Mouse (Mus musculus) C2C12 (cell line): ENCODE measurements at regions not wholly inside any gene's neighbourhood (a gene's known extent, or its start where the extent isn't known, plus 50 kb on each side); places are given as distances from the start of the nearest gene placed in this dataset.

ENCODE experiments used
- H3K27me3 ChIP-seq: one replicate; pipeline ENCODE4 v1.6.1; 2011; ENCODE audit not compliant: control insufficient read depth, insufficient read depth, insufficient read length
- H3K36me3 ChIP-seq: one replicate; pipeline ENCODE4 v1.6.1; 2011; ENCODE audit not compliant: control insufficient read depth, insufficient read depth
- H3K4me3 ChIP-seq: one replicate; pipeline ENCODE4 v1.5.1; 2011; ENCODE audit warnings: mild to moderate bottlenecking, control low read depth; ENCODE audit not compliant: poor library complexity, insufficient read depth, severe bottlenecking
- H3K79me2 ChIP-seq: one replicate; pipeline ENCODE4 v1.6.1; 2011; ENCODE audit not compliant: control insufficient read depth, insufficient read depth
- H3K79me3 ChIP-seq: one replicate; pipeline ENCODE4 v1.6.1; 2011; ENCODE audit warnings: low read depth, control low read depth
- H3ac ChIP-seq: one replicate; pipeline ENCODE3; 2011; ENCODE audit warnings: low read depth; ENCODE audit not compliant: control insufficient read depth, insufficient read length
- CEBPB ChIP-seq: IDR thresholded peaks from one replicate; pipeline ENCODE4 v1.6.1; 2011; ENCODE audit warnings: low read depth, mild to moderate bottlenecking, control low read depth, moderate library complexity
- CTCF ChIP-seq: IDR thresholded peaks from one replicate; pipeline ENCODE4 v1.5.1; 2011; ENCODE audit not compliant: control insufficient read depth, insufficient read depth, insufficient read length
- FOSL1 ChIP-seq: IDR thresholded peaks from one replicate; pipeline ENCODE4 v1.8.0; 2011; ENCODE audit warnings: mild to moderate bottlenecking, low read length; ENCODE audit not compliant: poor library complexity, insufficient read depth, severe bottlenecking
- MAX ChIP-seq: IDR thresholded peaks from one replicate; pipeline ENCODE4 v1.6.1; 2011; ENCODE audit warnings: mild to moderate bottlenecking, control low read depth
- MYOD1 ChIP-seq: IDR thresholded peaks from one replicate; pipeline ENCODE4 v1.6.1; 2011; ENCODE audit warnings: low read depth; ENCODE audit not compliant: control insufficient read depth, insufficient read length
- MYOG ChIP-seq: IDR thresholded peaks from one replicate; pipeline ENCODE4 v1.6.1; 2011; ENCODE audit not compliant: control insufficient read depth, insufficient read length; ENCODE audit errors: extremely low read depth
- USF1 ChIP-seq: IDR thresholded peaks from one replicate; pipeline ENCODE4 v1.6.1; 2011; ENCODE audit warnings: low read depth, mild to moderate bottlenecking, control low read depth, moderate library complexity

- TF ChIP-seq MYOD1: no peak
- no peak for TF ChIP-seq FOSL1
- TF ChIP-seq MYOG: no peak
- no peak for TF ChIP-seq USF1
- TF ChIP-seq CEBPB: no peak
- TF ChIP-seq CTCF: no peak
- TF ChIP-seq MAX: no peak
- Histone ChIP-seq H3K36me3 (no peaks in the 10 kb centered on the region), H3K79me2 (no peaks in the 10 kb centered on the region), H3K27me3 (no peaks in the 10 kb centered on the region), H3K4me3 (no peak overlapping the region), H3ac (no peak overlapping the region), H3K79me3 (no peaks in the 10 kb centered on the region)
Observed at GRCm38 (mm10) chr19:28157196-28157595, 146.2 kb upstream of the Rfx3 start.

- TF ChIP-seq FOSL1: no peak
- no peak for TF ChIP-seq CTCF
- TF ChIP-seq MYOG: no peak
- TF ChIP-seq USF1: no peak
- TF ChIP-seq MAX: no peak
- TF ChIP-seq MYOD1: no peak
- no peak for TF ChIP-seq CEBPB
- H3K36me3 ChIP-seq: no peaks in the 10 kb centered on the region
Observed at GRCm38 (mm10) chr19:28137581-28137980, 126.6 kb upstream of the Rfx3 start.

GRCm38 (mm10) chr19:28134806-28135205 lies 123.8 kb upstream of the Rfx3 start:
- Histone ChIP-seq H3K79me2 (no peaks in the 10 kb centered on the region), H3K36me3 (no peaks in the 10 kb centered on the region), H3K27me3 (peaks cover 3% of the 10 kb centered on the region), H3K4me3 (no peak overlapping the region), H3ac (no peak overlapping the region), H3K79me3 (no peaks in the 10 kb centered on the region)
- no peak for TF ChIP-seq CEBPB
- TF ChIP-seq FOSL1: no peak
- no peak for TF ChIP-seq MYOD1
- TF ChIP-seq USF1: no peak
- TF ChIP-seq MYOG: no peak
- no peak for TF ChIP-seq MAX
- no peak for TF ChIP-seq CTCF

More at GRCm38 (mm10) chr19:28137581-28137980, 126.6 kb upstream of the Rfx3 start:
- Histone ChIP-seq H3K79me2 (no peaks in the 10 kb centered on the region), H3K79me3 (no peaks in the 10 kb centered on the region), H3ac (no peak overlapping the region), H3K4me3 (no peak overlapping the region), H3K27me3 (peaks cover 3% of the 10 kb centered on the region)

DNA sequence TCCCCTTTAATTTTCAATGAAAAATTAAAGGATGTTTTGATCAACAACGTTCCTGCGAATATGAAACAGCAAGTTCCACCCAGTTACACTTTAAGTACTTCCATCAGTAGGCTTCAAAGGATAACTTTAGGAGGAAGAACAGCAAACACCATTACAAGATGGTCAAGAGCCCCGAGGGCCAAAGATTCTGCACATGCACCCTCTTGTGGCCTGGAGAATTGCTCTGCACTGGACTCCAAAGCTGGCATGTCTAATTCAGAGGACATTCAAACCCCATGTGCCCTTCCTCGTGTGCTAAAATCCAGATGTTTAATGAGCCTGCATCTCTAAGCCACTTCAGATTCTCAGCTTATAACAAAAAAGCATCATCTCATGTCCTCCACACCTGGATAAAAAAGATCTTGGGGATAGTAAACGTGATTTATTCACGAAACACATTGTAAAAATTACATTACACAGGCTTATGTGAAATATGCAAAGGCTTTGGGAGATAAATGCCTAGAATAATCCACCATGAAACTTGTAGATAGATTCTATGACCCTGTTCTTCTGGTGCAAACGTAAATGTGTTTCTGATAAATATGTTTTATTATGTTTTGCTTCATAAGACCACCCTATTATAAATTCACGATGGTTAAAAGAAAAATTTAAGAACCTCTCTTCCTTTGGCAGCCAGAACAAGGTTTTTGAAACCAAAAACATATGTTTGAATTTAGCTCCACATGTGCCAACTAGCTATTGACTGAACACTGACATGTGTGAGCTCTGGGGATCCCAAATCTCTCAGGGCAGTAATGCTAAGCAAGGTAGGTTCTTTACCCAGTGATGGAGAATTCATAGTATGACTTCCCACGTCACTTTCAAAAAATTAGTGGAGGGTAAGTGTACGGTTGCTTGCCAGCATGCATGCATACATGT lies 100.6 kb upstream of the Rfx3 start:
- H3K36me3 ChIP-seq: no peaks in the 10 kb centered on the region
- no peaks in the 10 kb centered on the region for H3K27me3 ChIP-seq
- H3K79me2 ChIP-seq: no peaks in the 10 kb centered on the region
- H3ac ChIP-seq: no peak overlapping the region
- no peaks in the 10 kb centered on the region for H3K79me3 ChIP-seq
- TF ChIP-seq CTCF (no peak), MAX (no peak), FOSL1 (no peak), CEBPB (no peak), USF1 (no peak), MYOG (no peak), MYOD1 (no peak)
- no peak overlapping the region for H3K4me3 ChIP-seq

DNA sequence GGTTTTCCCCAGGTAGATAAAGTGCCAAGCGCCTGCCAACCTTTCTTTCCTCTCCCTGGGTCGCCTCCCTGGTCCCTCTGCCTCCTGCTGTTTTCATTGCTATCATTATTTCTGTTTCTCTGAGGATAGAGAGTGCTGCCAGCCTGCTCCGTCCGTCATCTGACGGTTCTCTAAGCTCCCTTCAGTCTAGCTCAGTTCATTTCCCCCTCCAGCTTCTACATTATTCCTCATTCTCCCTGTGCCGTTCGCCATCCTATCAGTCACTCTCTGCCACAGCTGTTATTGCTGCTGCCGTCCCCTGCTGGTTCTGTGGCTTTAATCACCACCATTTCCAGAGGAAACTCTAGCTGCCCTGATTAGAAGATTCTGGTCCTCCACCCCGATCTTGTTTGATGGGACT lies 84.7 kb upstream of the Rfx3 start:
- Histone ChIP-seq H3ac (no peak overlapping the region), H3K27me3 (no peaks in the 10 kb centered on the region), H3K79me3 (no peaks in the 10 kb centered on the region), H3K4me3 (no peak overlapping the region), H3K36me3 (no peaks in the 10 kb centered on the region), H3K79me2 (no peaks in the 10 kb centered on the region)
- no peak for TF ChIP-seq MYOD1
- no peak for TF ChIP-seq MYOG
- no peak for TF ChIP-seq FOSL1
- no peak for TF ChIP-seq CEBPB
- no peak for TF ChIP-seq CTCF
- TF ChIP-seq USF1: no peak
- no peak for TF ChIP-seq MAX

GRCm38 (mm10) chr19:28092252-28092651 lies 81.3 kb upstream of the Rfx3 start:
- H3K79me2 ChIP-seq: no peaks in the 10 kb centered on the region
- H3K79me3 ChIP-seq: no peaks in the 10 kb centered on the region
- no peaks in the 10 kb centered on the region for H3K27me3 ChIP-seq
- H3ac ChIP-seq: no peak overlapping the region
- no peak overlapping the region for H3K4me3 ChIP-seq
- no peaks in the 10 kb centered on the region for H3K36me3 ChIP-seq
- TF ChIP-seq MAX: no peak
- no peak for TF ChIP-seq CTCF
- TF ChIP-seq MYOD1: no peak
- no peak for TF ChIP-seq MYOG
- TF ChIP-seq USF1: no peak
- no peak for TF ChIP-seq CEBPB
- TF ChIP-seq FOSL1: no peak
